Mouse (Mus musculus) embryo, embryonic 10.5 days (tissue): ENCODE measurements at regions not wholly inside any gene's neighbourhood (a gene's known extent, or its start where the extent isn't known, plus 50 kb on each side); places are given as distances from the start of the nearest gene placed in this dataset.
A peak's percentile ranks its signal among the peaks of the same experiment; 100 is the strongest.

Experiments used
- DNase-seq: peaks from one replicate; pipeline ENCODE4 v3.0.0-alpha.2; 2015; ENCODE audit warnings: low spot score

DNA sequence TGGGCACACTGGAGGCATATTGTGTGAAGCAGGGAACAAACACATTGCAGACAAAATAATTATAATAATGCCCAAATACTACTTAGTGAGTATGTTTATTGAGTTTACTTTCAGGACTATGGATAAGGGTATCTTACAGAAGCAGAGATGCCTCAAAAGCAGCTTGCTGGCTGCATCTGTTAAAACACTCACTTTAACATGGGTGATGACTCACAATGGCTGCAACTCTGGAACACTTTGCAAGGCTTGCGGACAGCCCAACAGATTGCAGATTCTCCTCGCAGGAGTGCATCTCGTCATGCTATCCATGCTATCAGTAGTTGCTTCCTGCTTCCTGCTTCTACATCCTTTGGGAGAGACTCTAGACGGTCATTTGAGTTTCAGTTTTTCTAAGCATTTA, 373.2 kb upstream of the Arpp21 start:
- DNase-seq: no peak

DNA sequence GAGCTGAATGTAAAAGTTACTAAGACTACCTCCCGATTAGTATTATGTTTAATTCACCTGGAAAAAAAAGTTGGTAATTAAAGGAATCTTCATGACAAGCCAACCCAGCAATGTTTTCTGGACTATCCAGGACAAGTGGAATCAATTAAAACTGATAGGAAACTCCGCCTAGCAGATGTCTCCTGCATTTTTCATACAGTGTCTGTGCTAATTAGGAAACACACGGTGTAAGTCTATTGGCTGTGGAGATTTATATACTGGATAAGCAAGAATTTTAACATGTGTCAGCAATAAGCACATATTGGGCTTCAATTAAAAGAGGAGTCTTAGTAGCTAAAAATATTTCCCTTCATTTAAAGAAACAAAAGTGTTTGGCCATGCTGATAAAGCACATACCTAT, 371.5 kb upstream of the Arpp21 start:
- no peak for DNase-seq

DNA sequence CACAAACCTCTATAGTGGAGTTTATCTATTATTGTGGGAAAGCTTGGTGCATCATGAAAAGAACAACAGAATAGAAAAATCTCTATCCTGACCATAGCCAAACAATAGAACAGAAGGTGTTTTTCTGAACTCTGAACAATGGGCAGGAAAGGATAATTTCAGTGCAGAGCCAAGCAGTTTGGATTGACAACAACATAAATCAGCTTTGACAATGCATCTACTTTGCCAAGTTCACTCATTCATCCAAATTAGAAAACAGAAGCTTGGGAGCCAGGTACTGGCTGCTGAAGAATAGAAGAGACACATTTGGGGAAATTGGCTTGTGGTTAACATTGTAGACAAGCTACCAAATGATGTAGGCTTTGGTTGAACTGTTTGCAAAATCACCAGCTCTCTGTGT, 360.0 kb upstream of the Arpp21 start:
- DNase-seq: no peak

DNA sequence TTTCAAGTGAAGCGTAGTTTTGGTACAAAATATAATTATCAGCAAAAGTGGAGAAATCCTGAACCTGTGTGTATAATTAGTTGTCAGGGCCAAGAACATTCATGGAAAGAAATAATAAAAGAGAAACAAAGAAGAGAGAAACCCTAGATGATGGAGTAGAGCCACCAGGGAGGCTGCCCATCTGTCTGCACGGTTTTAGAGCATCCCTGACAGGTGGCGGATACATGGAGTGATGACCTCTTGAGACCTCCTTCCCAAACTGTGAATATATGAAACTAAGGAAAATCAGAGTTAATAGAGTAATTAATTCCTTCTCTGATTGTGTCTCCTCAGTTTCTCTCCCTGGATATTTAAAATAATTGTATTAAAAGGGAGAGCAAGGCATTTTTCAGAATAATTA, 354.5 kb upstream of the Arpp21 start:
- no peak for DNase-seq

DNA sequence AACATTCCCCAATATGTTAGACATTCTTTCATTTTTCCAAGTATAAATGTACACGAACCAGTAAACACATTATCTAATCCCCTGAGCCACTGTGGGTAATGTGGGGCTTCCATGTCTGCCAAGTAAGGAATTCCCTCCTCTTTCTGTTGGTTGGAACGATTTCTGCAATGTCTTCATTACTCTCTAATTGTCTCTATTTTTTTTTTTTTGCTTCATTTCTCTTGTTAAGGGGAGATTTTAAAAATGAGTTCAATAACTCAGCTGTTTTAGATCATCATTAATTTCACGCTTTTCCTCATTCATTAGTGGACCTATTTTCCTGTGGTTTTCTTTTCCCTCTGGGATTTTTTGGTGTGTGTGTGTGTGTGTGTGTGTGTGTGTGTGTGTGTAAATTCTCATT, 337.6 kb upstream of the Arpp21 start:
- no peak for DNase-seq

DNA sequence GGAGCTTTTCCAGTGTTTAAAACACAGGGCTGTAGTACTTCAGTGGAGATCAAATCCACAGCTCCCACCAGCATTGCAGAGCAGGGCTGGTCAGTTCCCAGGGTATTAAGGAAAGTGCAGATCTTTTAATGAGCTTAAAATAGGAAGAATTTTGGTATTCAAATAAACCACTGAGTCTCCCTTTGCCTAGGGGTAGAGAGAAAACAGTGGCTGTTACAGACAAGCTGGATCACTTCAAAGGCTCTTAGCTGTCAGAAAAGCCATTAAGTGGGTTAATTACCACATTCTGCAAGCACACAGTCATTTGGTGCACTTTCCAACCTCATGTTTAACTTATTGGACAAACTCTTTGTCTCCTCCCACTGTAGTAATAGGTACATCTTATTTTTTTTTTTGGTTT, 325.6 kb upstream of the Arpp21 start:
- DNase-seq: no peak

DNA sequence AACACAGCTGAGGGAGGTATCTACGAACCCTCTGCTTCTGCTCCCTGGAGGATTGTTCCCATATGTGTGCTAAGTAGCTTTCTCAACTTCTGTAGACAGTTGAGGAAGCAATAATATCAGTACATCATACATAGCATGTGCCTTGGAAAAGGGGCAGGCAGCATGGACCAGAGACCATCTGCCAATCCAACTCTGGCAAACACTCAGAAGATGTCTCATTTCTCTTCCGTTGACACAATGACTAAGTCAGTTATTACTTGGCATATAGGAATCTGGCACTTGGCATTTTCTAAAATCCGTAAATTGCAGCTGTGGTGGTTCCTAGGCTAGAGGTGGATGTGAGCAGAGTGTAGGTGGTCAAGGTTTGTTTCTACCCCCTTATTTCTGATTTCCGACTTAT, 324.5 kb upstream of the Arpp21 start:
- DNase-seq: no peak

DNA sequence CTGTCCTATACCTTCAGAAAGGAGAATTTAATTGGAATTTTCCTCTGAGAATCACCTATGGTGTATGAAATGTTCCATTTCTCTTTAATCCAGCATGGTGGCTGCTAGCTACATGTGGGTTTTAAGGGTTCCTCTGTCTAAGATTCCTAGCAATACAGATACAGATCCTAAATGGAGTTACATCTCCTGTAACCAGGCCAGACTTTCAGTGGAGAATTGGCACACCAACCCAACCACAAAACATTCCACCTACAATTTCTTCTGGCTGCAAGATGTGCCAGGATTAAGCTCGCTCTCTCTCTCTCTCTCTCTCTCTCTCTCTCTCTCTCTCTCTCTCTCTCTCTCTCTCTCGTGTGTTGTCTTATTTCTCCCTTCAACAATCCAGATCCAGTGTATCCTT, 302.2 kb upstream of the Arpp21 start:
- no peak for DNase-seq

DNA sequence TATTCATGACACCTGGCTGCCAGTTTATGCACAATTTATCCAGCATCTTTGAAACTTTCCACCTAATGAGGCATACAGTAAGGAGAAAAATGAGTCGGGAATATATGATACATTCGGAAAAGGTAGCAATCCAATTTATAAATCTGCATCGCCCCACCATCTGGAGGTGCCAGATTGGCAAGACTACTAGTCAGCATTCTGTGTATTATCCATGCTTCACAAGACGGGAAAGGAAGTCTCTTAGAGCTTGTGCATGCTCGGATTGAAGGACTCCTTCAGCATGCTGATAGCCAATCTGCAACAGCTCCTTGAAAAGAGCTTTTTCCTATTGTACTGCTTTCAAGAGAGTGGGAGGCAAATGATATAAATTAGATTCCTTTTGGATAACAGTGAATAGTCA, 289.6 kb upstream of the Arpp21 start:
- DNase-seq: no peak

DNA sequence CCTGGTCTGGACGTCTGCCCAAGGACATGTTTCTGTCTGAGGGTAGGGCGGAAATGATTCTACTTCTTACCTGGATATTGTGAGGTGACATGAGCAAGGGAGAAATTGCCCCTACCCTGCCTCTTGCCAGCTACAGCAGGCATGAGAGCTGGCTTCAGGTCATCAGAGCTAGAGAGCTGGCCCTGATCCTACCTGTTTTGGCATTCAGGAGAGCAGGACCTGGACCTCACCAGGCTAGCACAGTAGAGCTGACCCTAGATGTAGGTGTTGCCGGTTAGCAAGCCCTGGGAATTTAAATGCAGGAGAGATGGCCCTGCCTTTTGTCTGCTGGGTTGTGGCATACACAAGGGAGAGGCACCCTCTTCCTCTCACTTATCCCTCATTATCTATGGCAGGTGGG, 287.5 kb upstream of the Arpp21 start:
- no peak for DNase-seq

DNA sequence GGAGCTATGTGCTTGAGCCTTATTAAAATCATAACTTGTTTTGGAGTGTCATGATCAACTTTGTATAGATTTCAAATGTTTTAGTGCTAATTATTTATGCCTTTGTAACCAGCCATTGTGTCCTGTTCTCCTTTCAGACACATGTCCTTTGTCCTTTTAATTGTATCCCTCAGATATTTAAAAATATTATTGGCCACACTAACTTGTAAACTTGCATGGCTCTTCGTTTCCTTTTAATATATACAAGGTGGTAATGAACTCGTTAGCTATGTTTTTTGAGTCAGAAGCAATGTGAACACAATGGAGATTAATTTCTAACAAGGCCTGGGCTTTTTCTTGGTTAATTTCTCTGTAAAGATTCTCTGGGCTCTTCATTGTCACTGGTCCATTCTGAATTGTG, 275.0 kb upstream of the Arpp21 start:
- DNase-seq: no peak

DNA sequence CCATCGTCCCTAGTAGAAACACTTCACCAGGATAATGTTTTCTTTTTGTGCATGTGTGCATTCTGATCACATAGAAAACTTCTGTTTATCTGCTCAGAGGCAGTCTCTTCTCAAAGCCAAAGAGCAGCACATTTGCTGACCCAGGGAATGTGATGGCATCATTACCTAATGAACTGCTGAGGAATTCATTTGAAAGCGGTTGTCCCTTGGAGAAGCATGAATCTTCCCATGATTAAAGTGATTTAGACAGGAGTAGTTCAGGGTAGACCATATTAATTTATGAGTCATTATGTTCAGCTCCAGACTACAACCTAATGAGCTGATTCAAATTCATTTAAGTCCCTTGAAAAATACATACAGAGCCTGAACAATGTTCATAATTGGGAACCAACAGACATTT, 271.1 kb upstream of the Arpp21 start:
- no peak for DNase-seq

DNA sequence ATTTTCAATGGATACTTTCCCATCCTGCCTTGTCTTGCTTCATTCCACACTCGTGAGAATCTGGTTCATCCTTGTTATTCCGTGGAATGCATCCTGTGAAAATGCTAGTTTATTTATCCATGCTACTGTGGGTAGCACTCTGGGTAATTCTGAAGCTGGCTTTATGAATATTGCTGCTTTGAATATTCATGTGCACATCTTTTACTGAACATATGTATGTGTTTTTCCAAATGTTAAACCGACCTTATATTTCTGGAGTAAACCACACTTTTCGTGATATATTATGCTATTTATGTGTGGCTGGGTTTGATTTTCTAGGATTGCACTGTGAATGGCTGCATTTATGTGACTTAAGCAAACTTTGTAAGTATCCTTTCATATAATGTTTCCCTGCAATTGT, 262.9 kb upstream of the Arpp21 start:
- DNase-seq: no peak

DNA sequence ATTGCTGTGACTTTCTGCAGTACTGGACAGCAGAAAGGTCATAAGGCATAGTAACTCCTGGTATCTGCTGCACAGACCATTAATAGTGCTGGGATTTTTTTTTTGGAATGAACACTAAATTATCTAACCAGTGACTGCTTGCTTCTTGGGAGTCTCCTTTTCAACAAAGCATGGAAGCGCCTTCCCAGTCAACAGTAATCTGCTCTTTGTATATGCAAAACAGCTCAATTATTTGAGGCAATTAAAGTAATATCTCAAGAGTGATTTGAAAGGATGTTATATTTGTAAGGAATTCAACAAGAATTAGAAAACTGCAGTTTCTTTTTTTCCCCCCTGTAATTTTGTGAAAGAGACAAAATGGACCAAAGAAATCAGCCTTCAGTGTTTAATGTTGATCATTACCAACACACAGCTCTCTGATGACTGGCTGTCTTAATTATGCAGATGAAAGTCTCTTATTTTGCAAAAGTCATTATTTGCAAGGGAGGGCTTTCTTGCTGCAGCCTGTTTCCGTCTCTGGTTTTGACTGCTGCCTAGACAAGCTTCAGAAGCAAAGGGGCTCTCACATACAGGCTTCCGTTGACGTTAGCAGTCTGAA, 260.3 kb upstream of the Arpp21 start:
- no peak for DNase-seq

DNA sequence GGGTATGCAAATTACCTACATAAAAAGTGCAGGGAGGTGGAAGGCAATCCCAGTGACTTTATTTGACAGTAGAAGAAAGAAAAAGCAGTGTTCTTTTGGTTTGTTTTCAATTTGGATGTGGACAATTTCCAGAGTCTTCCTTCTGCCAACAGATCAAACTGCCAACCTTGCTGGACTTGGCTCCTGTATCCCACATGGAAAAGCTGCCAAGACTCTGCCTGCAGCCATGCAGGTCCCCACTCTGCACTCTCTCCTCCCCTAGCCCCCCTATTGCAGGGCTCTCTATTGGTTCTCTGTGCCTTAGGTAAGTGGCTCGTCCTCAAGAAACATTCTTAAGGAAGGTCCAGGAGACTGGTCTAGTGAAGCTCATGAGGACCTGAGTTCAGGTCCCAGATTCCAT, 255.2 kb upstream of the Arpp21 start:
- DNase-seq: no peak

DNA sequence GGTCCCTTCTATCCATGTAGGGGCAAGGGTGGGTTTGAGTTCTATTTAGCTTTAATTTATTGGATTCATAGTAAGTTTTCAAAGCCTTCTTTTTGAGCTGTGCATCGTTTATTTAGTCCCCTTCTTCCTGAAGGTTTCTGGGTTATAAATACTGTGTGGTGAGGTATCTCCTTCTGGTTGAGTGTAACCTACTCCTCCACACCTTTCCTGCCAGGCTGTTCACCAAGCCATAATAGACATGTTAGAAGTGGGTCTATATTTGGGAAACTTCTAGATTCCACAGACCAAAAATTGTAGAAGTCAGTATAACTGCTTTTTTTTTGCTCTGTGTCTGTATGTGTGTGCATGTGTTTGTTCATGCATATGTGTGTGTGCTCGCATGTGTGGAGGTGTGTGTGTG, 240.9 kb upstream of the Arpp21 start:
- DNase-seq: no peak

DNA sequence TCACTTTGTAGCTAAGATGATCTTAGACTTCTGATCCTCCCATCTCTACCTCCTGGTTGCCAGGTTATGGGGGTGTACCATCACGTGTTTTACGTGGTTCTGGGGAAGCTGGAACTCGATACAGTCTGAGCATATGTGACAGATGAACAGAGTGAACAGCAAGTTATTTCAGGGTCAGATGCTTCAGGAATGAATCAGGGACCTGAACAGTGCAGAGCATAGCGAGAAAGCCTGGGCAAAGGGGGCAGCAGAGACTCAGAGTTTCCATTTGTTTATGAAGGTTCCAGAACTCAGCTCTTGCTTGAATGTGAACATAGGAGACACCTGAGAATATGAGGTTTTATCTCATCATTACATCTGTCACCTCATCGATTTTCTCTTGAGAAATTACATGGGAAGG, 221.9 kb upstream of the Arpp21 start:
- DNase-seq: no peak

DNA sequence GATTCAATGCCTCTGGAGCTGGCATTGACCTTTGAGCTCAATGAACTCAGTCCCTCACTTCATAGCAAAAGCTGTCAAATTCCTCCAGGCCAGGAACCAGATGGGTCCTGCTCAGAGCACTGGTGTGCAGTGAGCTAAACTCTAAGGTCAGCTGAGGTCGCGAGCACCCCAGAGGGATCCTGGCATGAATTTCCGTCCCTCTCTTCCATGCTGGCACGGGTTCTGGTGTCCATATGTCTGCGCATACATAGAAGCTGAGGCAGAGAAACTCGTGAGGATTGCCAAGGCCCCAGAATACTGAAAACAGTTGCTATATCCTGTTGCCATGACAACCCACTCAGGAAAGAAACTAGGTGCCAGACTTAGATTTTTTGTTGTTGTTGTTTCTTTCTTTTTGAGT, 219.0 kb upstream of the Arpp21 start:
- peak; percentile 62 for DNase-seq

DNA sequence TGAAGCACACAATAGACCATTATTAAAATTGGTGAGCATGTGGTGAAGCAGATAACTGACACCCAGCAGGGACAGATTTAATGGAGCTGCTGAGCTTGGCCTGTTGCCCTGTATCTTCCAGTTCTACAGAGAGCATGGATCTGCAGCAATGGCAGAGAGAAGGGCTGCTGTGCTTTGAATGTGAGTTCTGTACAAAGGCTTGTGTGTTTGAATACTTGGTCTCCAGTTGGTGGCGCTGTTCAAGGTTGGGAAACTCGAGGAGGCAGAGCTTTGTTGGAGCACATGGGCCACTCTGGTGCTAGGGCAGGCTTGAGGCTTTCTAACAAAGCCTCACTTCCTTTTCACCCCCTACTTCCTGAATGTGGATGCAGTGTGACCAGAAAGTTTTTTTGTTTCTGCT, 211.8 kb upstream of the Arpp21 start:
- peak; percentile 63 for DNase-seq

DNA sequence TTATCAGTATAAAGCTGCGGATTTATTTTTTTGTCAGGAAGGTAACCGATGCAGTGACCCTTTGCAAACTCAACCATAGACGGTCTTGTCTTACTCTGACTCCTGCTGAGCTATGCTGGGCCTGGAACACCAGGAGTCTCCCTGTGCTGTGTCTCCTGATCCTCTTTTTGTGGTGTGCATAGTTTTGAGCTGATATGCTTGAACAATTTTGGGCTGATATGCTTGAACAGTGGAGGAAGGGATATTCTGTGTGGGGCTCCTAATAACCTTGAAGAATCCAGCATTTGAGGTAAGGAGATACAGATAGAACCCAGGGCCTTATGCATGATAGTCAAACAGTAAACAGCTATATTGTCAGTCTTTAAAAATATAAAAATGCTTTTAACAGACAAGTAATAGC, 211.2 kb upstream of the Arpp21 start:
- no peak for DNase-seq

DNA sequence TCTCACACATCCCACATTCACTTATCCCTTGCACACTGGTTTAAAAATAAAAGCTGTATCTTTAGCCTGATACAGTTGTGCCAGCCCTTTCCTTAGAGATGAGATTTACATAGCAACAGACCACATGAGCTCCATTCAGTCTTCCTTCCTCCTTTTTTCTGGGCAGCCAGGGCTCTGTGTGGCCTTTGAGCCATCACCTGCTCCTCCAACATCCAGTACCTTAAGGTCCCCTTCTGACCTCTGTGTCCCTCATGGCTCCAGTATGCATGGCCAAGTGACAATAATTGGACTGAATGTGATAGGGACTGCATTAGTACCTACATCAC, 210.3 kb upstream of the Arpp21 start:
- no peak for DNase-seq

DNA sequence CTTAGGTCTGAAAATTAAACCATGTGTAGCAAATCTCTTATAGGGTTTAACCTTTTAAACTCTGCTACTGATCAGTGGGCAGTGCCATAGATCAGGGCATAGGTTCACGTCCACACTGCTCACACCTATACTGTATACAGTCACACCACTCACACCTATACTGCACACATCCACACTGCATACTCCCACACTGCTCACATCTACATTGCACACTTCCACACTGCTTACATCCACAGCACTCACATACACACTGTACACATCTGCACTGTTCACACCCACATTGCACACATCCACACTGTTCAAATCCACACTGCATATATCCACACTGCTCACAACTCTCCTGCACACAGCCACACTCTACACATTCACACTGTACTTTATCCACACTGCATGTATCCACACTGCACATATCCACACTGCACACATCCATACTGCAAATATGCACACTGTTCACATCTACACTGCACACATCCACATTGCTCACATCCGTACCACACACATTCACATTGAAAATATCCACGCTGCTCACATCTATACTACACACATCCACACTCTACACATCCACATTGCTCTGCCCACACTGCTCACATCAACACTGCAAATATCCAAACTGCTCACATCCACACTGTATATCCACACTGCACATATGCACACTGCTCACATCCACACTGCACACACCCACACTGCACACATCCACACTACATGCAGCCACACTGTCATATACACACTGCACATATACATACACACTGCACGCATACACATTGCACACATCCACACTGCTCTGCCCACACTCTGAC, 209.7 kb upstream of the Arpp21 start:
- DNase-seq: no peak

DNA sequence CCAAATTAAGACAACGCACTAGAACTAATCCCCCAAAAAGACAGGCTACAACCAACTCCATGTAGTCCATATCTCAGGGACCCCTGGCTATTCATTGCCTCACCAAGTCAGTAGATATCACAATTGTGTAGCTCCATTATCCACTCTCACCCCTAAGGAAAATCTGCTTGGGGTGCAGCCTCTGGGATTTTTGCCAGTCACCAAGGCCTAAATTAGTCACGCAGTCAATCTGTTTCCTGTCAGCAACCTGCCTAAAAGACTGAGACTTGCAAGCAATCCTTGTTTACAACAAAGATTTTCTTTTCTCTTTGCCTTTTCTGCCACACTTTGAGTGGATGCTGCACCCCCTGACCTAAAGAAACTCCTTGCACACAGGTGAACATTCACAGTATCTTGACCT, 208.5 kb upstream of the Arpp21 start:
- DNase-seq: no peak

DNA sequence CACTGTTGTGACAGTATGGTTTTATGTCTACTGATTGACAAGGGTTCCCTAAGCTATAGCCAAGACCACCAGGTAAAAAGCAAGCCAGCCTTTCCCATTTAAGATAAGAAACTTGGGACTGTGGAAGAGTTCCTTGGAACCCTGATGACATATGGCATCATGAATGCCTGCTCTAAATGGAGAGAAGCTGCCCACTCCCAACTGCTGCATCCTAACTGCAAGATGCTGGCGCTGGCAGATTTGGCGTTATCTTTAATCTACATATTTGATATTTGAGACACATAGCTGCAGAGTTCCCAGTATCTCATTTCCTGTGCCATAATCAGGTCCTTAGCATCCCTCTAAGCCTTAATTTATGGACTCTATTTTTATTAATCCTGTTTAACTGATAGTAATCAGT, 200.4 kb upstream of the Arpp21 start:
- DNase-seq: no peak
